Mouse (Mus musculus) ES-E14 (cell line): ENCODE results near the gene B4galnt3. TPM values are rescaled to one million over a fixed set of nuclear protein-coding genes. Genes with fewer than 3 reads are reported as not detected.

ENCODE experiments used
- DNase-seq: peaks from one replicate; pipeline ENCODE4 v3.0.0-alpha.2; 2013; ENCODE audit warnings: low read depth, low spot score
- H3K27ac ChIP-seq: 2 replicates; pipeline ENCODE4 v1.5.1; 2012; ENCODE audit warnings: low read depth, mild to moderate bottlenecking, low read length, moderate library complexity, mixed read lengths; ENCODE audit not compliant: poor library complexity, insufficient read depth, severe bottlenecking
- H3K36me3 ChIP-seq: 2 replicates; pipeline ENCODE4 v1.6.1; 2012; ENCODE audit warnings: mild to moderate bottlenecking, low read length, moderate library complexity, mixed read lengths; ENCODE audit not compliant: control insufficient read depth, poor library complexity, insufficient read depth, severe bottlenecking
- H3K4me1 ChIP-seq, 2 experiments: fragments of 150-350 bp in 1 of 2; sonication (generic) in 1 of 2; 2 replicates each; pipeline ENCODE4 v1.6.1; 2012; ENCODE audit warnings: low read length in 2 of 2, mild to moderate bottlenecking in 1 of 2, mixed read lengths in 1 of 2; ENCODE audit not compliant: control insufficient read depth in 2 of 2, insufficient read depth in 2 of 2, poor library complexity in 1 of 2
- H3K4me3 ChIP-seq, 2 experiments: fragments of 150-350 bp in 1 of 2; sonication (generic) in 1 of 2; 2 replicates each; pipeline ENCODE4 v1.5.1; 2012; ENCODE audit warnings: low read length in 2 of 2, low read depth in 1 of 2, mild to moderate bottlenecking in 1 of 2, mixed read lengths in 1 of 2; ENCODE audit not compliant: insufficient read depth in 1 of 2, poor library complexity in 1 of 2, severe bottlenecking in 1 of 2
- H3K9ac ChIP-seq: 2 replicates; pipeline ENCODE4 v1.6.1; 2012; ENCODE audit warnings: low read depth, mild to moderate bottlenecking, low read length, mixed read lengths; ENCODE audit not compliant: poor library complexity, insufficient read depth, severe bottlenecking
- H3K9me3 ChIP-seq: fragments of 150-350 bp; sonication (generic); 2 replicates; pipeline ENCODE4 v1.6.1; 2012; ENCODE audit warnings: low read depth, mild to moderate bottlenecking, low read length; ENCODE audit not compliant: control insufficient read depth, insufficient read depth
- CHD2 ChIP-seq: IDR thresholded peaks from 2 replicates; pipeline ENCODE4 v1.6.1; 2014; ENCODE audit warnings: mild to moderate bottlenecking, low read depth, low read length, inconsistent platforms
- HCFC1 ChIP-seq: IDR thresholded peaks from 2 replicates; pipeline ENCODE4 v1.6.1; 2012; ENCODE audit warnings: low read length, inconsistent platforms, borderline replicate concordance; ENCODE audit not compliant: insufficient read depth
- MAFK ChIP-seq: IDR thresholded peaks from 2 replicates; pipeline ENCODE4 v1.6.1; 2014; ENCODE audit warnings: mild to moderate bottlenecking, low read depth, low read length, inconsistent platforms; ENCODE audit not compliant: insufficient read depth
- ZC3H11A ChIP-seq: IDR thresholded peaks from 2 replicates; pipeline ENCODE4 v1.6.1; 2012; ENCODE audit warnings: low read depth, mild to moderate bottlenecking, inconsistent platforms, low read length, borderline replicate concordance
- ZNF384 ChIP-seq: IDR thresholded peaks from 2 replicates; pipeline ENCODE4 v1.6.1; 2012; ENCODE audit warnings: low read depth, low read length, inconsistent platforms
- in situ Hi-C, 2 experiments: fragments of 600-800 bp; cut with MboI; formaldehyde crosslinking; loops; one replicate each; pipeline ENCODE4 v1.15.1; 2025; ENCODE audit warnings: low sequenced_read_pairs in 2 of 2, inconsistent platforms in 1 of 2; ENCODE audit not compliant: unreplicated experiment in 2 of 2
- total RNA-seq: library from RNA; depleted of rRNA; stranded (reverse); fragments of 300-350 nt; gene quantifications from 2 replicates; pipeline ENCODE4 v1.2.3, GENCODE M21; 2012

Gene B4galnt3
- total RNA-seq, 1 experiment = 34.1 TPM

- Histone ChIP-seq H3K4me3 (no peak overlapping the region), H3K27ac (no peak overlapping the region), H3K36me3 (peaks cover 3% of the 10 kb centered on the region; the same call in 1 of the 2 replicates), H3K9ac (no peak overlapping the region), H3K9me3 (no peaks in the 10 kb centered on the region), H3K4me1 (peaks cover 11 to 24% of the 10 kb centered on the region in 2 experiments; a peak in 3 of 4 replicates)
- in situ Hi-C loops = no loop called here
- TF ChIP-seq HCFC1 = no peak
- TF ChIP-seq ZC3H11A = no peak
- TF ChIP-seq CHD2 = no peak
- TF ChIP-seq ZNF384 = no peak
- TF ChIP-seq MAFK = no peak
- DNase-seq = no peak
These were observed 37.9 kb downstream of the B4galnt3 start for GRCm38 (mm10) chr6:120256431-120256935.

GRCm38 (mm10) chr6:120255701-120256100 lies 38.7 kb downstream of the B4galnt3 start:
- no peak overlapping the region for H3K4me3 ChIP-seq
- no peak overlapping the region for H3K9ac ChIP-seq
- in situ Hi-C loops = no loop called here

GRCm38 (mm10) chr6:120255144-120255543 lies 39.2 kb downstream of the B4galnt3 start:
- TF ChIP-seq ZC3H11A (no peak), MAFK (0 out of 2 replicates have a peak, but pooled peaks have one; percentile 47)
- Histone ChIP-seq H3K9ac (no peak overlapping the region), H3K4me1 (peaks cover 11 to 22% of the 10 kb centered on the region in 2 experiments; a peak in 3 of 4 replicates), H3K27ac (no peak overlapping the region), H3K9me3 (no peaks in the 10 kb centered on the region), H3K4me3 (no peak overlapping the region), H3K36me3 (peaks cover 3% of the 10 kb centered on the region; the same call in 1 of the 2 replicates)
- DNase-seq = no peak
- in situ Hi-C loops = no loop called here

More at GRCm38 (mm10) chr6:120255701-120256100, 38.7 kb downstream of the B4galnt3 start:
- Histone ChIP-seq H3K27ac (no peak overlapping the region), H3K9me3 (no peaks in the 10 kb centered on the region), H3K4me1 (peaks cover 11 to 24% of the 10 kb centered on the region in 2 experiments; a peak in 3 of 4 replicates), H3K36me3 (peaks cover 3% of the 10 kb centered on the region; the same call in 1 of the 2 replicates)
- TF ChIP-seq MAFK (no peak), CHD2 (no peak), HCFC1 (no peak), ZC3H11A (no peak), ZNF384 (no peak)
- no peak for DNase-seq

- no peak overlapping the region for H3K9ac ChIP-seq
- DNase-seq = no peak
- H3K4me3 ChIP-seq = no peak overlapping the region
- peaks cover 11 to 21% of the 10 kb centered on the region in 2 experiments; a peak in 3 of 4 replicates for H3K4me1 ChIP-seq
- TF ChIP-seq MAFK (no peak), ZNF384 (no peak), ZC3H11A (no peak), HCFC1 (no peak), CHD2 (no peak)
- in situ Hi-C loops = no loop called here
- peaks cover 3% of the 10 kb centered on the region; the same call in 1 of the 2 replicates for H3K36me3 ChIP-seq
- no peak overlapping the region for H3K27ac ChIP-seq
- H3K9me3 ChIP-seq = no peaks in the 10 kb centered on the region
These were observed 39.7 kb downstream of the B4galnt3 start for GRCm38 (mm10) chr6:120254640-120255039.

DNA sequence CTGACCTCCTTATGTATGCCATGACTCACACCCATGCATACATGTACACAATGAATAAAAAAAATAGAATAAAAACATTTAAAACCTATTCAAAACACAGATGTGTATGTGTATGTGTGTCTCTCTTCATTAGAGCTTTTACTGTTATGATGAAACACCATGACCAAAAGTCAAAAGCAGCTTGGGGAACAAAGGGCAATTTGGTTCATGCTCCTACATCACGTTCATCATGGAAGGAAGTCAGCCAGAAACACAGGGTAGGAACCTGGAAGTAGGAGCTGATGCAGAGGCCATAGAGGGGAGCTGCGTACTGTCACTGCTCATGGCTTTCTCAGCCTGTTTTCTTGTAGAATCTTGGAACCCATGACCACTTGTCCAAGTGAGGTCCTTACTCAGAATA lies 41.6 kb downstream of the B4galnt3 start:
- H3K36me3 ChIP-seq = peaks cover 3% of the 10 kb centered on the region; the same call in 1 of the 2 replicates
- TF ChIP-seq ZC3H11A = no peak
- no peak for TF ChIP-seq MAFK
- no peak for TF ChIP-seq HCFC1
- TF ChIP-seq CHD2 = no peak
- no peak for TF ChIP-seq ZNF384
- H3K4me3 ChIP-seq = no peak overlapping the region
- H3K27ac ChIP-seq = no peak overlapping the region
- no peak overlapping the region for H3K9ac ChIP-seq
- H3K4me1 ChIP-seq = peaks cover 9 to 17% of the 10 kb centered on the region in 2 experiments; a peak in 3 of 4 replicates
- in situ Hi-C loops = no loop called here
- H3K9me3 ChIP-seq = no peaks in the 10 kb centered on the region
- no peak for DNase-seq
